Mouse (Mus musculus) lung, embryonic 14.5 days (tissue): ENCODE results near the gene Phactr2. TPM values are rescaled to one million over a fixed set of nuclear protein-coding genes. Genes with fewer than 3 reads are reported as not detected.

Experiments
- ATAC-seq: fragments of 200-750 bp; cut with Nextera tagmentation; 2 replicates; pipeline ENCODE4 v1.8.0; 2017; ENCODE audit warnings: mild to moderate bottlenecking, moderate TSS enrichment, moderate library complexity; ENCODE audit not compliant: insufficient read depth
- DNase-seq: peaks from one replicate; pipeline ENCODE4 v3.0.0-alpha.2; 2015
- H3K27ac ChIP-seq: fragments of 300-500 bp; sonication (generic); 2 replicates; pipeline ENCODE4 v1.5.1; 2014; ENCODE audit warnings: low read depth, mild to moderate bottlenecking, moderate library complexity
- H3K27me3 ChIP-seq: fragments of 300-500 bp; sonication (generic); 2 replicates; pipeline ENCODE4 v1.6.1; 2014; ENCODE audit warnings: low read length, control low read depth; ENCODE audit not compliant: insufficient read depth
- H3K36me3 ChIP-seq: fragments of 300-500 bp; sonication (generic); 2 replicates; pipeline ENCODE4 v1.6.1; 2014; ENCODE audit warnings: control low read depth; ENCODE audit not compliant: insufficient read depth
- H3K4me1 ChIP-seq: fragments of 300-500 bp; sonication (generic); 2 replicates; pipeline ENCODE4 v1.6.1; 2014; ENCODE audit warnings: antibody characterized with exemption, control low read depth; ENCODE audit not compliant: insufficient read depth
- H3K4me2 ChIP-seq: fragments of 300-500 bp; sonication (generic); 2 replicates; pipeline ENCODE4 v1.6.1; 2014; ENCODE audit warnings: mild to moderate bottlenecking
- H3K4me3 ChIP-seq: fragments of 300-500 bp; sonication (generic); 2 replicates; pipeline ENCODE4 v1.5.1; 2014; ENCODE audit warnings: low read depth, low read length
- H3K9ac ChIP-seq: fragments of 300-500 bp; sonication (generic); 2 replicates; pipeline ENCODE4 v1.6.1; 2014
- H3K9me3 ChIP-seq: fragments of 300-500 bp; sonication (generic); 2 replicates; pipeline ENCODE4 v1.6.1; 2016; ENCODE audit warnings: low read depth, low read length, control low read depth
- CTCF ChIP-seq: IDR thresholded peaks from 2 replicates; pipeline ENCODE4 v1.5.1; 2016; ENCODE audit warnings: antibody characterized with exemption, low read depth
- WGBS: fragments of 180-500 bp; shearing (Covaris S2); extraction: QIAGEN DNeasy Blood & Tissue Kit; methylation state at CpG from one replicate; pipeline ENCODE4 v1.1.7; 2014; 5-methylcytosine and 5-hydroxymethylcytosine counted together
- polyA plus RNA-seq: library from polyadenylated mRNA; unstranded; fragments of >200 nt; fragmentation: Nextera tagmentation; extraction: Ambion mirVana; gene quantifications from 2 replicates; pipeline ENCODE4 v1.2.1, GENCODE M21; 2014

Phactr2 gene
- polyA plus RNA-seq, 1 experiment from 2014 or later = 40.7 TPM

GRCm38 (mm10) chr10:13375820-13376219 lies 98.4 kb downstream of the Phactr2 start:
- Histone ChIP-seq H3K27ac (peak overlapping the region; percentile 71), H3K4me2 (no peak overlapping the region), H3K9ac (no peak overlapping the region), H3K27me3 (no peaks in the 10 kb centered on the region), H3K9me3 (no peaks in the 10 kb centered on the region), H3K4me1 (peaks cover 20% of the 10 kb centered on the region), H3K4me3 (no peak overlapping the region), H3K36me3 (no peaks in the 10 kb centered on the region)
- ATAC-seq = peak; percentile 87
- DNase-seq = peak; percentile 92
- 0 out of 2 replicates have a peak, but pooled peaks have one; percentile 6 for TF ChIP-seq CTCF
- WGBS = 12% methylated on average over 3 of the region's 3 CpGs

GRCm38 (mm10) chr10:13369581-13370375 lies 104.4 kb downstream of the Phactr2 start:
- Histone ChIP-seq H3K4me3 (no peak overlapping the region), H3K9ac (no peak overlapping the region), H3K4me2 (no peak overlapping the region), H3K27ac (no peak overlapping the region), H3K4me1 (peaks cover 4% of the 10 kb centered on the region; the same call in 1 of the 2 replicates), H3K27me3 (no peaks in the 10 kb centered on the region), H3K9me3 (no peaks in the 10 kb centered on the region), H3K36me3 (no peaks in the 10 kb centered on the region)
- TF ChIP-seq CTCF = no peak
- DNase-seq (no peak), ATAC-seq (no peak)
- WGBS = 60% methylated on average over 13 of the region's 13 CpGs

- DNase-seq = peak; percentile 73
- 44% methylated on average over 2 of the region's 2 CpGs for WGBS
- Histone ChIP-seq H3K9me3 (no peaks in the 10 kb centered on the region), H3K36me3 (no peaks in the 10 kb centered on the region), H3K4me2 (no peak overlapping the region), H3K4me3 (no peak overlapping the region), H3K9ac (no peak overlapping the region), H3K27ac (peak overlapping the region; percentile 58; the same call in 1 of the 2 replicates), H3K27me3 (no peaks in the 10 kb centered on the region), H3K4me1 (peaks cover 3% of the 10 kb centered on the region; the same call in 1 of the 2 replicates)
- no peak for TF ChIP-seq CTCF
- no peak for ATAC-seq
Measured at GRCm38 (mm10) chr10:13364286-13364580, 110.0 kb downstream of the Phactr2 start.

GRCm38 (mm10) chr10:13363499-13364285 lies 110.5 kb downstream of the Phactr2 start:
- Histone ChIP-seq H3K4me1 (peaks cover 6% of the 10 kb centered on the region), H3K9ac (no peak overlapping the region), H3K36me3 (no peaks in the 10 kb centered on the region), H3K27me3 (no peaks in the 10 kb centered on the region), H3K4me2 (no peak overlapping the region), H3K4me3 (no peak overlapping the region), H3K9me3 (no peaks in the 10 kb centered on the region), H3K27ac (peak overlapping the region; percentile 58)
- WGBS = 54% methylated on average over 11 of the region's 11 CpGs
- ATAC-seq (peak; percentile 78; the same call in 1 of the 2 replicates), DNase-seq (peak; percentile 72)
- no peak for TF ChIP-seq CTCF

GRCm38 (mm10) chr10:13360913-13361312 lies 113.3 kb downstream of the Phactr2 start:
- no peaks in the 10 kb centered on the region for H3K27me3 ChIP-seq
- H3K4me1 ChIP-seq = peaks cover 12% of the 10 kb centered on the region
- H3K4me3 ChIP-seq = no peak overlapping the region
- ATAC-seq = no peak
- TF ChIP-seq CTCF = no peak
- H3K36me3 ChIP-seq = no peaks in the 10 kb centered on the region
- no peaks in the 10 kb centered on the region for H3K9me3 ChIP-seq
- H3K27ac ChIP-seq = no peak overlapping the region
- H3K4me2 ChIP-seq = no peak overlapping the region
- no peak for DNase-seq
- no peak overlapping the region for H3K9ac ChIP-seq

GRCm38 (mm10) chr10:13359846-13360245 lies 114.4 kb downstream of the Phactr2 start:
- Histone ChIP-seq H3K4me1 (peaks cover 12% of the 10 kb centered on the region), H3K27me3 (no peaks in the 10 kb centered on the region), H3K9ac (no peak overlapping the region), H3K36me3 (no peaks in the 10 kb centered on the region), H3K4me3 (no peak overlapping the region), H3K27ac (no peak overlapping the region), H3K9me3 (no peaks in the 10 kb centered on the region), H3K4me2 (no peak overlapping the region)
- ATAC-seq (no peak), DNase-seq (no peak)
- no peak for TF ChIP-seq CTCF
- WGBS = 88% methylated on average over 5 of the region's 5 CpGs

- WGBS = 18% methylated on average over 3 of the region's 3 CpGs
- H3K27me3 ChIP-seq = no peaks in the 10 kb centered on the region
- H3K9me3 ChIP-seq = no peaks in the 10 kb centered on the region
- H3K4me3 ChIP-seq = no peak overlapping the region
- no peak for TF ChIP-seq CTCF
- H3K4me2 ChIP-seq = no peak overlapping the region
- H3K27ac ChIP-seq = peak overlapping the region; percentile 42; the same call in 1 of the 2 replicates
- ATAC-seq (peak; percentile 78; the same call in 1 of the 2 replicates), DNase-seq (peak; percentile 85)
- no peaks in the 10 kb centered on the region for H3K36me3 ChIP-seq
- peaks cover 9% of the 10 kb centered on the region; the same call in 1 of the 2 replicates for H3K4me1 ChIP-seq
- H3K9ac ChIP-seq = no peak overlapping the region
Measured at GRCm38 (mm10) chr10:13358679-13359078, 115.5 kb downstream of the Phactr2 start.
